Mouse (Mus musculus): ENCODE results near the gene Esrp2. TPM values are rescaled to one million over a fixed set of nuclear protein-coding genes. Genes with fewer than 3 reads are reported as not detected.

Gene Esrp2
- polyA plus RNA-seq, 1 experiment from 2014 or later: 0.18 TPM

DNA sequence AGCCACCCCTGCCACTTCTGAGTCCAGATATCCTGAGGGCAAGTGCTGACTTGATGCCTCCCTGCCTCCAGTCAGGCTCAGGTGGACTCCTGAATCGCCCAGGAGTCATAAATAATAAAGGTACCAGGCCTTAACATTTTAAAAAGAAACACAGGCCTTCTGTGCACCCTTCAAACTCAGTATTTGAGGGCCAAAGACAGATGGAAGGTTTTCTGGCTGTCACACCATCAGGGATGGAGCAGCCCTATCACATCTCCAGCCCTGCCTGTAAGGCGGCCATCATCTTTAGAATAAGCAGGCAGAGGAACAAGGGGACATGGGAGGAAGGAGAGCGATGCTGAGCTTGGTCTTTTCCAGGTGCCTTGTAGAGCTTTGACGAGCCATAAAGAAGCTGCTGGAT lies 5.8 kb downstream of the Esrp2 start:
- peaks cover 30% of the 10 kb centered on the region for H3K27me3 ChIP-seq (replicated peaks; ENCODE audit: control insufficient read depth, insufficient read depth, low read length)
- H3K27ac ChIP-seq (ENCODE audit: low read depth, low read length): no peak overlapping the region
- no peak for ATAC-seq
- H3K4me1 ChIP-seq (ENCODE audit: control insufficient read depth, insufficient read depth, low read depth, low read length): peaks cover 6% of the 10 kb centered on the region
- no peak overlapping the region for H3K4me2 ChIP-seq (ENCODE audit: low read length)
- WGBS: 89% methylated on average over 4 of the region's 4 CpGs
- H3K4me3 ChIP-seq (ENCODE audit: low read length): no peak overlapping the region
- H3K36me3 ChIP-seq (ENCODE audit: control insufficient read depth, insufficient read depth, low read length): peaks cover 6% of the 10 kb centered on the region; the same call in 1 of the 2 replicates
- H3K9me3 ChIP-seq (ENCODE audit: control insufficient read depth, low read length): no peaks in the 10 kb centered on the region
- H3K9ac ChIP-seq (ENCODE audit: low read depth, low read length): no peak overlapping the region

DNA sequence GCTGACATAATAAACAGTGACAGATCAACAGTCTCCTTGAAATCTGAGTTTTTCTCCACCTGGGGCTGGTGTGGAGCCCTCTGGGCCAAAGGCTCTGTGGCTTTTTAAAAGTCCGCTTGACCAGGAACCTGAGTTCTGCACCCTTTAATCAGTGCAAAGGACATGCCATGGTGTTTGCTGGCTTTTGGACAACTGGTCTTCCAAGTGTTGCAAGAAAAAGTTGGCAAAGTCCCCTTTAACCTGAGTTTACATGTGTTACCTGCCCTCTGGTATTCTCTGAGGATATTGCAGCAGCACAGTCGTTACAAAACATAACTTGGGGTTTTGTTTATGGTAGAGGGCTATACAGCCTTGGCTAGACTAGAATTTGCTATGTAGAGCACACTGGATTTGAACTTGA lies 6.3 kb downstream of the Esrp2 start:
- 89% methylated on average over 2 of the region's 2 CpGs for WGBS
- no peak overlapping the region for H3K4me2 ChIP-seq (ENCODE audit: low read length)
- H3K9ac ChIP-seq (ENCODE audit: low read depth, low read length): no peak overlapping the region
- peaks cover 24% of the 10 kb centered on the region for H3K27me3 ChIP-seq (replicated peaks; ENCODE audit: control insufficient read depth, insufficient read depth, low read length)
- no peak overlapping the region for H3K4me3 ChIP-seq (ENCODE audit: low read length)
- H3K36me3 ChIP-seq (ENCODE audit: control insufficient read depth, insufficient read depth, low read length): peaks cover 6% of the 10 kb centered on the region; the same call in 1 of the 2 replicates
- H3K9me3 ChIP-seq (ENCODE audit: control insufficient read depth, low read length): no peaks in the 10 kb centered on the region
- no peak for ATAC-seq
- H3K4me1 ChIP-seq (ENCODE audit: control insufficient read depth, insufficient read depth, low read depth, low read length): peaks cover 3% of the 10 kb centered on the region; the same call in 1 of the 2 replicates
- H3K27ac ChIP-seq (ENCODE audit: low read depth, low read length): no peak overlapping the region

GRCm38 (mm10) chr8:106129997-106130396 lies 6.8 kb downstream of the Esrp2 start:
- H3K4me2 ChIP-seq (ENCODE audit: low read length): no peak overlapping the region
- no peaks in the 10 kb centered on the region for H3K9me3 ChIP-seq (ENCODE audit: control insufficient read depth, low read length)
- peaks cover 19% of the 10 kb centered on the region for H3K27me3 ChIP-seq (replicated peaks; ENCODE audit: control insufficient read depth, insufficient read depth, low read length)
- ATAC-seq: no peak
- 87% methylated on average over 2 of the region's 2 CpGs for WGBS
- H3K4me3 ChIP-seq (ENCODE audit: low read length): no peak overlapping the region
- H3K36me3 ChIP-seq (ENCODE audit: control insufficient read depth, insufficient read depth, low read length): peaks cover 6% of the 10 kb centered on the region; the same call in 1 of the 2 replicates
- no peak overlapping the region for H3K9ac ChIP-seq (ENCODE audit: low read depth, low read length)
- no peak overlapping the region for H3K27ac ChIP-seq (ENCODE audit: low read depth, low read length)
- H3K4me1 ChIP-seq (ENCODE audit: control insufficient read depth, insufficient read depth, low read depth, low read length): no peaks in the 10 kb centered on the region

DNA sequence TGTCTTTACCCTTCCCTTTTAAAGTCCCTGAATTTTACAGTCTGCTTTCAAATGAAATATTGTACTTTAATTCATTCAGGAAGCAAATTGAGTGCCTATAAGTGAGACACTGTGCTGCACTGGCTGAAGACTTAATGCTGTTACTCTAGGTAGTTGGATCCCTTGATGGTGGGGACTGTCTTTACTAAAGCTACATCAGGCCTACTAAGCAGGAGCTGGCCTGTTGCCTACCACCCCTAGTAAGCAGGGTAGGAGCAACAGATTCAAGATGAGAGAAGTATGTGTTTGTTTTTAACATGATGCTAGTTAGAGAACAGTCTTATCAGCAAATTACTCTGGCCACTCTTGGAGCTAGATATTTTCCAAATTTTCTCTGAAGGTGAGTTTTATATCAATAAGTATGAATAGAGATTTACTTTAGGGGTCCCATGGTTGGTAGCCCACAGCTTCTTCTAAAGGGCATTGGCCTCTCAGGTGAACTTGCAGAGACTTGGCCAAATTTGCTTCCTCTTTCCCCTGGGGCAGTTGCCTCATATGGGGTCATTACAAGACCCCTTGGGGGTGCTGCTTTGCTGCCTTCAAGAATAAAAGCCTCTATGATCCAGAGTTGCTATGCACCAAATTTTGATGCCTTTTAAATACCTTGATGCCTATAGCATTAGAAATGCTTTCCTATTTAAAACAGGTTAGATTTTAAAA lies 7.4 kb downstream of the Esrp2 start:
- no peak overlapping the region for H3K9ac ChIP-seq (ENCODE audit: low read depth, low read length)
- no peak overlapping the region for H3K4me3 ChIP-seq (ENCODE audit: low read length)
- H3K4me1 ChIP-seq (ENCODE audit: control insufficient read depth, insufficient read depth, low read depth, low read length): no peaks in the 10 kb centered on the region
- no peak overlapping the region for H3K27ac ChIP-seq (ENCODE audit: low read depth, low read length)
- H3K9me3 ChIP-seq (ENCODE audit: control insufficient read depth, low read length): no peaks in the 10 kb centered on the region
- no peak overlapping the region for H3K4me2 ChIP-seq (ENCODE audit: low read length)
- H3K36me3 ChIP-seq (ENCODE audit: control insufficient read depth, insufficient read depth, low read length): peaks cover 6% of the 10 kb centered on the region; the same call in 1 of the 2 replicates
- peaks cover 13% of the 10 kb centered on the region for H3K27me3 ChIP-seq (replicated peaks; ENCODE audit: control insufficient read depth, insufficient read depth, low read length)
- no peak for ATAC-seq

DNA sequence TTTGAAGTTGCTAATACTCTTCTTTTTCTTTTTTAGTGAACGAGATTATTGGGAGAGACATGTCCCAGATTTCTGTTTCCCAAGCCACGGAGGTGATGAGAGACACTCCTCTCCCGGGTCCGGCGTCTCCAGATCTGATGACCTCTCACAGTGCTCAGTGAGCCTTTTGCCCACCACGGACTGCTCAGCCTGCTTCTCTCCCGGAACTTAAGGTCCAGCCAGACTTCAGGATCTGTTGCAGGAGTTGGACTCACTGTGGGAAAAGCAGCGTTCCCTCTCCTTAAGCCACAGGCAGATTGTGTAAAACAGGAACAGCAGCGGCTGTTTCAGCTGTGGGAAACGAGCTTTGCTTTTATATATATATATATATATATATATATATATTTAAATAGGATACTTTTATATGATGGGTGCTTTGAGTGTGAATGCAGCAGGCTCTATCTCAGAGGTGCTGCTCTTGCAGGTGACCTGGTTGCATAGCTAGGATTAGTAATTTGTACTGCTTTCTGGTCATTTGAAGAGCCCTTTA lies 8.8 kb downstream of the Esrp2 start:
- Histone ChIP-seq H3K4me2 (ENCODE audit: low read length) (no peak overlapping the region), H3K4me1 (ENCODE audit: control insufficient read depth, insufficient read depth, low read depth, low read length) (no peaks in the 10 kb centered on the region), H3K36me3 (ENCODE audit: control insufficient read depth, insufficient read depth, low read length) (peaks cover 6% of the 10 kb centered on the region; the same call in 1 of the 2 replicates), H3K9ac (ENCODE audit: low read depth, low read length) (no peak overlapping the region), H3K4me3 (ENCODE audit: low read length) (no peak overlapping the region), H3K27ac (ENCODE audit: low read depth, low read length) (no peak overlapping the region), H3K9me3 (ENCODE audit: control insufficient read depth, low read length) (no peaks in the 10 kb centered on the region), H3K27me3 (replicated peaks; ENCODE audit: control insufficient read depth, insufficient read depth, low read length) (no peaks in the 10 kb centered on the region)
- 92% methylated on average over 10 of the region's 10 CpGs for WGBS
- ATAC-seq: no peak

DNA sequence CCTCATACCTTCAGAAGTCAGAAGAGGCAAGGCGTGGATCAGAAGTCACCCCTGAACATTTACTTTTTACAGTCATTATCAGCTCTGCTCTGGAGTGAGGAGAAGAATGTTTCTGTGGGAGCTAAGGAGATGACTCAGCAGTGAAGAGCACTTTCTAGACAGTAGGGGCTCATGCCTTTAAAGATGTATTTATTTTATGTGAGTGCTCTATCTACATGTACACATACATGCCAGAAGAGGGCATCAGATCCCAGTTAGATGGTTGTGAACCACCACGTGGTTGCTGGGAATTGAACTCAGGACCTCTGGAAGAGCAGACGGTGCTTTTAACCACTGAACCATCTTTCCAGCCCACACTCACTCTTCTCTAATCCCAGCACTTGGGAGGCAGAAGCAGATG lies 9.7 kb downstream of the Esrp2 start:
- WGBS: 71% methylated on average over 3 of the region's 3 CpGs
- no peak for ATAC-seq
- no peaks in the 10 kb centered on the region for H3K27me3 ChIP-seq (replicated peaks; ENCODE audit: control insufficient read depth, insufficient read depth, low read length)
- H3K36me3 ChIP-seq (ENCODE audit: control insufficient read depth, insufficient read depth, low read length): peaks cover 4% of the 10 kb centered on the region; the same call in 1 of the 2 replicates
- H3K4me2 ChIP-seq (ENCODE audit: low read length): no peak overlapping the region
- H3K27ac ChIP-seq (ENCODE audit: low read depth, low read length): no peak overlapping the region
- no peaks in the 10 kb centered on the region for H3K4me1 ChIP-seq (ENCODE audit: control insufficient read depth, insufficient read depth, low read depth, low read length)
- H3K9ac ChIP-seq (ENCODE audit: low read depth, low read length): no peak overlapping the region
- H3K9me3 ChIP-seq (ENCODE audit: control insufficient read depth, low read length): no peaks in the 10 kb centered on the region
- no peak overlapping the region for H3K4me3 ChIP-seq (ENCODE audit: low read length)

- no peaks in the 10 kb centered on the region for H3K27me3 ChIP-seq (replicated peaks; ENCODE audit: control insufficient read depth, insufficient read depth, low read length)
- H3K4me1 ChIP-seq (ENCODE audit: control insufficient read depth, insufficient read depth, low read depth, low read length): no peaks in the 10 kb centered on the region
- H3K4me3 ChIP-seq (ENCODE audit: low read length): no peak overlapping the region
- no peak overlapping the region for H3K9ac ChIP-seq (ENCODE audit: low read depth, low read length)
- H3K36me3 ChIP-seq (ENCODE audit: control insufficient read depth, insufficient read depth, low read length): peaks cover 4% of the 10 kb centered on the region; the same call in 1 of the 2 replicates
- WGBS: 86% methylated on average over 1 of the region's 1 CpGs
- ATAC-seq: no peak
- no peaks in the 10 kb centered on the region for H3K9me3 ChIP-seq (ENCODE audit: control insufficient read depth, low read length)
- H3K4me2 ChIP-seq (ENCODE audit: low read length): no peak overlapping the region
- no peak overlapping the region for H3K27ac ChIP-seq (ENCODE audit: low read depth, low read length)
Observed at GRCm38 (mm10) chr8:106126055-106126454, 10.7 kb downstream of the Esrp2 start.

DNA sequence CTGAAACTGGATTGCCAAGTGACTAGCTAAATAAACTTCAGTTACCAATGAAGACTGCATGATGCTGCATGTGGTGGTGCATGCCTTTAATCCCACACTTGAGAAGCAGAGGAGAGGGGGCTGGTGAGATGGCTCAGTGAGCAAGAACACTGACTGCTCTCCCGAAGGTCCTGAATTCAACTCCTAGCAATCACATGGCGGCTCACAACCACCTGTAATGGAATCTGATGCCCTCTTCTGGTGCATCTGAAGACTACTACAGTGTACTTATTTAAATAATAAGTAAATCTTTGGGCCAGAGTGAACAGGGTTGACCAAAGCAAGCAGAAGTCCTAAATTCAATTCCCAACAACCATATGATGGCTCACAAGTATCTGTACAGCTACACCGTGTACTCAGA lies 13.3 kb downstream of the Esrp2 start:
- H3K27ac ChIP-seq (ENCODE audit: low read depth, low read length): no peak overlapping the region
- no peak for ATAC-seq
- H3K27me3 ChIP-seq (replicated peaks; ENCODE audit: control insufficient read depth, insufficient read depth, low read length): no peaks in the 10 kb centered on the region
- no peaks in the 10 kb centered on the region for H3K4me1 ChIP-seq (ENCODE audit: control insufficient read depth, insufficient read depth, low read depth, low read length)
- H3K9ac ChIP-seq (ENCODE audit: low read depth, low read length): no peak overlapping the region
- 78% methylated on average over 3 of the region's 3 CpGs for WGBS
- peaks cover 2% of the 10 kb centered on the region; the same call in 1 of the 2 replicates for H3K36me3 ChIP-seq (ENCODE audit: control insufficient read depth, insufficient read depth, low read length)
- H3K9me3 ChIP-seq (ENCODE audit: control insufficient read depth, low read length): no peaks in the 10 kb centered on the region
- H3K4me2 ChIP-seq (ENCODE audit: low read length): no peak overlapping the region
- H3K4me3 ChIP-seq (ENCODE audit: low read length): no peak overlapping the region

- H3K4me1 ChIP-seq (ENCODE audit: control insufficient read depth, insufficient read depth, low read depth, low read length): no peaks in the 10 kb centered on the region
- no peaks in the 10 kb centered on the region for H3K9me3 ChIP-seq (ENCODE audit: control insufficient read depth, low read length)
- no peak overlapping the region for H3K27ac ChIP-seq (ENCODE audit: low read depth, low read length)
- WGBS: 98% methylated on average over 3 of the region's 3 CpGs
- H3K4me3 ChIP-seq (ENCODE audit: low read length): no peak overlapping the region
- 0 out of 2 replicates have a peak, but pooled peaks cover 2% of the 10 kb centered on the region for H3K36me3 ChIP-seq (ENCODE audit: control insufficient read depth, insufficient read depth, low read length)
- ATAC-seq: no peak
- no peak overlapping the region for H3K4me2 ChIP-seq (ENCODE audit: low read length)
- H3K27me3 ChIP-seq (replicated peaks; ENCODE audit: control insufficient read depth, insufficient read depth, low read length): no peaks in the 10 kb centered on the region
- no peak overlapping the region for H3K9ac ChIP-seq (ENCODE audit: low read depth, low read length)
Observed at GRCm38 (mm10) chr8:106115897-106116296, 20.9 kb downstream of the Esrp2 start.

Data from hindbrain, embryonic 16.5 days (tissue).